Mouse (Mus musculus) stomach, postnatal 0 days (tissue): ENCODE measurements around the gene Smim5.
A peak's percentile ranks its signal among the peaks of the same experiment; 100 is the strongest.

Source experiments
- CTCF ChIP-seq: IDR thresholded peaks from 2 replicates; pipeline ENCODE4 v1.5.1; 2016; ENCODE audit warnings: antibody characterized with exemption, low read depth, mild to moderate bottlenecking, moderate library complexity
- EP300 ChIP-seq: optimal IDR thresholded peaks from 2 replicates; pipeline ENCODE3; 2016; ENCODE audit warnings: antibody characterized with exemption

DNA sequence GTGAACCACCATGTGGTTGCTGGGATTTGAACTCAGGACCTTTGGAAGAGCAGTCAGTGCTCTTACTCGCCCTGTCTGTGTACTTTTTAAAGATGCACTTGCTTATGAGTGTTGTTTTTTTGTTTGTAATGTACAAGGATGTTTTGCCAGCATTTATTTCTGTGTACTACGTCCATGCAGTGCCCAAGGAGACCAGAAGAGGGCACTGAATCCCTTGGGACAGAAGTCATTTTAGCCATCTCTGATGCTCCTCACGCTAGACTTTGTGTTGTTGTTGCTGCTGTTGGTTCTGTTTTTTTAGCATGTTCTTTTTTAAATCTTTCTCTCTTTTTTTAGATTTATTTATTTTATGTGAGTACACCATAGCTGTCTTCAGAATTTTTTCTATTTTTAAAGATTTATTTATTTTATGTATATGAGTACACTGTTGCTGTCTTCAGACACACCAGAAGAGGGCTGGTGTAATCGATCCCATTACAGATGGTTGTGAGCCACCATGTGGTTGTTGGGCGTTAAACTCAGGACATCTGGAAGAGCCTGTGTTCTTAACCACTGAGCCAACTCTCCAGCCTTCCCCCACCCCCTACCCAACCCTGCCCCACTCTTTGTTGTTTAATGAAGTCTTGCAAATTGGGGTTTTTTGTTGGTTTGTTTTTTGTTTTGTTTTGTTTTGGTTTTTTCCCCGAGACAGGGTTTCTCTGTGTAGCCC is 20.5 kb downstream of the Smim5 start:
- TF ChIP-seq EP300 (no peak), CTCF (peak; percentile 85)
